Comparison of ENCODE assay signal across 9 mouse cellular contexts in genomic region chr7:74422002-74422401, GRCm38 (mm10).
DNase-seq lines count a peak whose midpoint lies in the region.
"Had no signal": no experiment of that assay in that cellular context is flagged by ENCODE, and none has a peak within 500 bp of the region (broad histone marks: within the 10 kb centered on the region; RNA-seq: fewer than 3 reads in every experiment).

No protein-coding gene starts in this region.

- DNase-seq in cerebellum, postnatal 14 days, result peak; percentile 34 to 46
- DNase-seq in cerebellum, adult 8-10 months, result no peak
- DNase-seq in kidney, adult 11 months, result peak; percentile 50
- no peak for DNase-seq in kidney, adult 8-10 months
- peak; percentile 27 to 40 for DNase-seq in right cerebral cortex, postnatal 10 days (ENCODE audit: low spot score in 2 of 2)
- DNase-seq in right cerebral cortex, postnatal 25 days, result no peak
- DNase-seq in urinary bladder, postnatal 10 days (ENCODE audit: low spot score), result no peak
- DNase-seq in adrenal gland, postnatal 14 days, result no peak
- DNase-seq: thymus, postnatal 36 days had no signal

Comparison
In these comparisons a context has a peak if more than half of its experiments do, and no peak if none do; other contexts are left out.
1. DNase-seq: peak in cerebellum, postnatal 14 days (2 of 2), kidney, adult 11 months (single experiment) and right cerebral cortex, postnatal 10 days (2 of 2); none in cerebellum, adult 8-10 months (single experiment), kidney, adult 8-10 months (0 of 2), right cerebral cortex, postnatal 25 days (single experiment), urinary bladder, postnatal 10 days (single experiment) and adrenal gland, postnatal 14 days (single experiment).